Mouse (Mus musculus) cerebellum, adult 2 months (tissue): ENCODE data around the gene Tmem106c.

ENCODE experiments used
- CTCF ChIP-seq: fragments of 200-500 bp; IDR thresholded peaks from 2 replicates; pipeline ENCODE4 v1.5.1; 2011; ENCODE audit warnings: low read depth, mild to moderate bottlenecking, control low read depth, low read length, moderate library complexity, borderline replicate concordance; ENCODE audit not compliant: insufficient read depth
- POLR2A ChIP-seq: fragments of 200-500 bp; IDR thresholded peaks from 2 replicates; pipeline ENCODE4 v1.6.1; 2011; ENCODE audit warnings: low read length, control low read depth, borderline replicate concordance; ENCODE audit not compliant: insufficient read depth

- TF ChIP-seq CTCF = no peak
- TF ChIP-seq POLR2A = no peak
Observed at GRCm38 (mm10) chr15:97972580-97972979, 8.6 kb downstream of the Tmem106c start.
